In genomic region chr6:99833323-99833722, GRCm38 (mm10) we compare ENCODE assay signal across 9 mouse cellular contexts.
DNase-seq lines count a peak whose midpoint lies in the region; ATAC-seq lines count a peak whose summit lies in the region.
"Had no signal": no experiment of that assay in that cellular context is flagged by ENCODE, and none has a peak within 500 bp of the region (broad histone marks: within the 10 kb centered on the region; RNA-seq: fewer than 3 reads in every experiment).

No protein-coding gene starts in this region.

- no peak overlapping the region for H3K27ac ChIP-seq in forebrain, embryonic 12.5 days
- H3K27ac ChIP-seq in forebrain, embryonic 11.5 days (ENCODE audit: low read depth, low read length), result no peak overlapping the region
- H3K27ac ChIP-seq in heart, embryonic 16.5 days (ENCODE audit: low read length), result no peak overlapping the region
- H3K27ac ChIP-seq in lung, embryonic 16.5 days (ENCODE audit: low read length), result no peak overlapping the region
- H3K27ac ChIP-seq: left cerebral cortex, adult 2 months had no signal

- peaks cover 5% of the 10 kb centered on the region; the same call in 1 of the 2 replicates for H3K4me1 ChIP-seq in forebrain, embryonic 12.5 days
- no peaks in the 10 kb centered on the region for H3K4me1 ChIP-seq in forebrain, embryonic 11.5 days (replicated peaks; ENCODE audit: control insufficient read depth, insufficient read depth, low read length)
- no peaks in the 10 kb centered on the region for H3K4me1 ChIP-seq in heart, embryonic 16.5 days (ENCODE audit: control insufficient read depth, insufficient read depth, low read length)
- peaks cover 4% of the 10 kb centered on the region for H3K4me1 ChIP-seq in lung, embryonic 16.5 days (replicated peaks; ENCODE audit: control insufficient read depth, insufficient read depth, low read length)

- ATAC-seq in forebrain, embryonic 12.5 days (ENCODE audit: low FRiP score), result peak; percentile 51; the same call in 1 of the 2 replicates
- no peak for ATAC-seq in forebrain, embryonic 11.5 days (replicated peaks; ENCODE audit: low FRiP score)
- ATAC-seq in heart, embryonic 16.5 days (replicated peaks; ENCODE audit: extremely low read depth, insufficient read depth, low FRiP score), result peak; percentile 92
- ATAC-seq in lung, embryonic 16.5 days (ENCODE audit: low read depth), result peak; percentile 97

- no peak overlapping the region for H3K4me3 ChIP-seq in forebrain, embryonic 12.5 days (replicated peaks)
- H3K4me3 ChIP-seq in forebrain, embryonic 11.5 days (ENCODE audit: low read depth, low read length), result no peak overlapping the region
- no peak overlapping the region for H3K4me3 ChIP-seq in heart, embryonic 16.5 days (ENCODE audit: low read length)
- H3K4me3 ChIP-seq in lung, embryonic 16.5 days (ENCODE audit: low read length), result no peak overlapping the region
- H3K4me3 ChIP-seq: left cerebral cortex, adult 2 months had no signal

- no peaks in the 10 kb centered on the region for H3K9me3 ChIP-seq in forebrain, embryonic 12.5 days
- H3K9me3 ChIP-seq in forebrain, embryonic 11.5 days (ENCODE audit: control insufficient read depth, low read length), result no peaks in the 10 kb centered on the region
- H3K9me3 ChIP-seq in heart, embryonic 16.5 days (replicated peaks; ENCODE audit: control insufficient read depth, low read length), result no peaks in the 10 kb centered on the region
- H3K9me3 ChIP-seq in lung, embryonic 16.5 days (ENCODE audit: control insufficient read depth, low read length), result no peaks in the 10 kb centered on the region

- intact Hi-C loops in gastrocnemius, postnatal 36 days (cut with DNase I), result no loop called here

- H3K36me3 ChIP-seq in forebrain, embryonic 12.5 days (replicated peaks), result no peaks in the 10 kb centered on the region
- no peaks in the 10 kb centered on the region for H3K36me3 ChIP-seq in forebrain, embryonic 11.5 days (ENCODE audit: control insufficient read depth, insufficient read depth, low read length)
- no peaks in the 10 kb centered on the region for H3K36me3 ChIP-seq in heart, embryonic 16.5 days (ENCODE audit: control insufficient read depth, insufficient read depth)
- no peaks in the 10 kb centered on the region for H3K36me3 ChIP-seq in lung, embryonic 16.5 days (ENCODE audit: control insufficient read depth, insufficient read depth, low read length)

- no peak overlapping the region for H3K4me2 ChIP-seq in forebrain, embryonic 12.5 days
- no peak overlapping the region for H3K4me2 ChIP-seq in forebrain, embryonic 11.5 days (ENCODE audit: low read depth, low read length, severe bottlenecking)
- no peak overlapping the region for H3K4me2 ChIP-seq in heart, embryonic 16.5 days (ENCODE audit: low read depth, low read length)
- H3K4me2 ChIP-seq in lung, embryonic 16.5 days (ENCODE audit: low read depth, low read length), result no peak overlapping the region

- no peak overlapping the region for H3K9ac ChIP-seq in forebrain, embryonic 12.5 days
- no peak overlapping the region for H3K9ac ChIP-seq in forebrain, embryonic 11.5 days (ENCODE audit: low read length)
- no peak overlapping the region for H3K9ac ChIP-seq in heart, embryonic 16.5 days (ENCODE audit: low read length)
- H3K9ac ChIP-seq in lung, embryonic 16.5 days (ENCODE audit: low read length), result no peak overlapping the region

- 55% methylated on average over 3 of the region's 3 CpGs for WGBS in forebrain, embryonic 12.5 days
- 67% methylated on average over 3 of the region's 3 CpGs for WGBS in forebrain, embryonic 11.5 days
- 12% methylated on average over 3 of the region's 3 CpGs for WGBS in heart, embryonic 16.5 days
- 30% methylated on average over 3 of the region's 3 CpGs for WGBS in lung, embryonic 16.5 days

- DNase-seq in forebrain, embryonic 11.5 days (ENCODE audit: low spot score), result no peak
- DNase-seq in ovary, adult 18-20 months (ENCODE audit: low spot score), result peak; percentile 83
- DNase-seq in ovary, postnatal 10 days (ENCODE audit: low spot score), result no peak
- DNase-seq in thymus, postnatal 10 days (ENCODE audit: low spot score in 2 of 2), result no peak
- no peak for DNase-seq in gastrocnemius, postnatal 36 days

- H3K27me3 ChIP-seq in forebrain, embryonic 12.5 days, result no peaks in the 10 kb centered on the region
- H3K27me3 ChIP-seq in forebrain, embryonic 11.5 days (ENCODE audit: control insufficient read depth, insufficient read depth, low read length), result no peaks in the 10 kb centered on the region
- peaks cover 3% of the 10 kb centered on the region; the same call in 1 of the 2 replicates for H3K27me3 ChIP-seq in heart, embryonic 16.5 days (ENCODE audit: control insufficient read depth, insufficient read depth, low read length)
- H3K27me3 ChIP-seq in lung, embryonic 16.5 days (ENCODE audit: control insufficient read depth, insufficient read depth, low read depth, low read length), result no peaks in the 10 kb centered on the region
